15 mouse cellular contexts compared by ENCODE assay signal in the genomic region with DNA sequence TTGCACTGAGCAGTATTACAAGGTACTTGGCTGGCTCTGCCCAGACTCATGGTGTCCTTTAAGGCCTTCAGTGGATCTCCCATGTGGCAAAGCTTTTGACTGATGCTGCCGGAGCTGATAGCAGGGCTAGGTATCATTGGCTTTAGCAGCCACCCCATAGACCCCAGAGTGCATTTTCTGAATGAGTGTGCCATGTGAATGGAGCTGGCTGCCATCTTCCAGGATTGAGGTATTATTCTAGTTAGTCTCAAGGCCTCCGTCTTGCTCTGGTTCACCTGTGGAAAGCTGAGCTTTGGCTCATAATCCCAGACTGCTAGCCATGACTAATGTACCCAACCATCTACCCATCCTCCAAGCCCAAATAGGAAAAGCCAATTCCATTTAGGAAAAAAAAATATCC. TPM values are rescaled to one million over a fixed set of nuclear protein-coding genes. Genes with fewer than 3 reads are reported as not detected.
DNase-seq lines count a peak whose midpoint lies in the region; ATAC-seq and TF ChIP-seq lines count a peak whose summit lies in the region.
"Had no signal": no experiment of that assay in that cellular context is flagged by ENCODE, and none has a peak within 500 bp of the region (broad histone marks: within the 10 kb centered on the region; RNA-seq: fewer than 3 reads in every experiment).

No protein-coding gene starts in this region.

- H3K4me2 ChIP-seq in intestine, embryonic 14.5 days (ENCODE audit: low read length): no peak overlapping the region
- no peak overlapping the region for H3K4me2 ChIP-seq in intestine, postnatal 0 days (replicated peaks; ENCODE audit: low read depth)
- H3K4me2 ChIP-seq in midbrain, postnatal 0 days (ENCODE audit: low read depth, low read length, poor library complexity, severe bottlenecking): no peak overlapping the region
- H3K4me2 ChIP-seq: embryonic facial prominence, embryonic 13.5 days; forebrain, embryonic 12.5 days; heart, embryonic 12.5 days; hindbrain, embryonic 14.5 days had no signal

- DNase-seq in intestine, embryonic 14.5 days (ENCODE audit: low spot score): peak; percentile 48
- peak; percentile 9 for DNase-seq in midbrain, embryonic 10.5 days (ENCODE audit: low spot score)
- DNase-seq in midbrain, postnatal 0 days (ENCODE audit: low spot score): no peak
- DNase-seq in right cerebral cortex, postnatal 4 days: peak; percentile 1
- DNase-seq in right cerebral cortex, postnatal 36 days (ENCODE audit: low spot score in 2 of 2): no peak
- DNase-seq: adrenal gland, postnatal 25 days; cerebellum, adult 18-20 months; gastrocnemius, postnatal 10 days; heart, adult 18-20 months had no signal

- no peak overlapping the region for H3K9ac ChIP-seq in intestine, embryonic 14.5 days (ENCODE audit: low read length)
- no peak overlapping the region for H3K9ac ChIP-seq in intestine, postnatal 0 days (ENCODE audit: low read depth, low read length)
- no peak overlapping the region for H3K9ac ChIP-seq in midbrain, postnatal 0 days (replicated peaks; ENCODE audit: low read length, poor library complexity, severe bottlenecking)
- H3K9ac ChIP-seq: embryonic facial prominence, embryonic 13.5 days; forebrain, embryonic 12.5 days; heart, embryonic 12.5 days; hindbrain, embryonic 14.5 days had no signal

- 91% methylated on average over 2 of the region's 2 CpGs for WGBS in intestine, embryonic 14.5 days
- 93% methylated on average over 2 of the region's 2 CpGs for WGBS in intestine, postnatal 0 days
- WGBS in midbrain, embryonic 10.5 days: 96% methylated on average over 2 of the region's 2 CpGs
- 98% methylated on average over 2 of the region's 2 CpGs for WGBS in midbrain, postnatal 0 days

- no peaks in the 10 kb centered on the region for H3K27me3 ChIP-seq in intestine, embryonic 14.5 days (replicated peaks; ENCODE audit: control insufficient read depth, insufficient read depth, low read length)
- no peaks in the 10 kb centered on the region for H3K27me3 ChIP-seq in intestine, postnatal 0 days (replicated peaks; ENCODE audit: control insufficient read depth, insufficient read depth, low read length)
- H3K27me3 ChIP-seq in midbrain, embryonic 10.5 days (ENCODE audit: low read depth, poor library complexity, severe bottlenecking): no peaks in the 10 kb centered on the region
- H3K27me3 ChIP-seq in midbrain, postnatal 0 days (ENCODE audit: insufficient read depth, low read length): no peaks in the 10 kb centered on the region
- H3K27me3 ChIP-seq: embryonic facial prominence, embryonic 13.5 days; forebrain, embryonic 12.5 days; heart, embryonic 12.5 days had no signal

- ATAC-seq in intestine, embryonic 14.5 days (replicated peaks; ENCODE audit: low FRiP score, low TSS enrichment, low read depth): no peak
- no peak for ATAC-seq in intestine, postnatal 0 days
- ATAC-seq in midbrain, postnatal 0 days (ENCODE audit: low FRiP score): no peak
- ATAC-seq: forebrain, embryonic 16.5 days had no signal

- no peak overlapping the region for H3K27ac ChIP-seq in intestine, embryonic 14.5 days (ENCODE audit: low read depth)
- no peak overlapping the region for H3K27ac ChIP-seq in intestine, postnatal 0 days (ENCODE audit: low read depth, low read length)
- H3K27ac ChIP-seq in midbrain, embryonic 10.5 days (replicated peaks): no peak overlapping the region
- no peak overlapping the region for H3K27ac ChIP-seq in midbrain, postnatal 0 days (ENCODE audit: low read depth, low read length)
- H3K27ac ChIP-seq: embryonic facial prominence, embryonic 13.5 days; forebrain, embryonic 12.5 days; hindbrain, embryonic 14.5 days had no signal

- H3K4me3 ChIP-seq in intestine, embryonic 14.5 days (ENCODE audit: low read depth, low read length): no peak overlapping the region
- no peak overlapping the region for H3K4me3 ChIP-seq in intestine, postnatal 0 days (ENCODE audit: low read depth, low read length)
- no peak overlapping the region for H3K4me3 ChIP-seq in midbrain, embryonic 10.5 days
- H3K4me3 ChIP-seq in midbrain, postnatal 0 days (ENCODE audit: low read depth, low read length): no peak overlapping the region
- H3K4me3 ChIP-seq: embryonic facial prominence, embryonic 13.5 days; forebrain, embryonic 12.5 days; heart, embryonic 12.5 days had no signal

- no peak for TF ChIP-seq CTCF in intestine, postnatal 0 days (IDR thresholded peaks at IDR 0.05; ENCODE audit: low read depth)
- no peak for TF ChIP-seq CTCF in midbrain, postnatal 0 days (IDR thresholded peaks at IDR 0.05)

- H3K4me1 ChIP-seq in intestine, embryonic 14.5 days (replicated peaks; ENCODE audit: control insufficient read depth, insufficient read depth, low read length): no peaks in the 10 kb centered on the region
- H3K4me1 ChIP-seq in intestine, postnatal 0 days (replicated peaks; ENCODE audit: control insufficient read depth, insufficient read depth, low read length): no peaks in the 10 kb centered on the region
- no peaks in the 10 kb centered on the region for H3K4me1 ChIP-seq in midbrain, embryonic 10.5 days
- no peaks in the 10 kb centered on the region for H3K4me1 ChIP-seq in midbrain, postnatal 0 days (ENCODE audit: insufficient read depth, low read length)
- H3K4me1 ChIP-seq: embryonic facial prominence, embryonic 13.5 days; forebrain, embryonic 12.5 days; heart, embryonic 12.5 days had no signal

- H3K9me3 ChIP-seq in intestine, embryonic 14.5 days (ENCODE audit: control insufficient read depth, low read length): no peaks in the 10 kb centered on the region
- no peaks in the 10 kb centered on the region for H3K9me3 ChIP-seq in intestine, postnatal 0 days (ENCODE audit: control insufficient read depth)
- H3K9me3 ChIP-seq in midbrain, embryonic 10.5 days (replicated peaks): no peaks in the 10 kb centered on the region
- H3K9me3 ChIP-seq in midbrain, postnatal 0 days (ENCODE audit: low read length): no peaks in the 10 kb centered on the region
- H3K9me3 ChIP-seq: embryonic facial prominence, embryonic 13.5 days; forebrain, embryonic 12.5 days; heart, embryonic 12.5 days had no signal

- peaks cover 87% of the 10 kb centered on the region for H3K36me3 ChIP-seq in intestine, embryonic 14.5 days (ENCODE audit: control insufficient read depth, insufficient read depth, low read length)
- peaks cover 79% of the 10 kb centered on the region for H3K36me3 ChIP-seq in intestine, postnatal 0 days (ENCODE audit: control insufficient read depth, insufficient read depth)
- peaks cover 86% of the 10 kb centered on the region for H3K36me3 ChIP-seq in midbrain, embryonic 10.5 days
- peaks cover 86% of the 10 kb centered on the region for H3K36me3 ChIP-seq in midbrain, postnatal 0 days (ENCODE audit: insufficient read depth, low read length)

RNA-seq across cellular contexts. Expression of a gene that starts 25.0 kb away (rescaled TPM):
- polyA plus RNA-seq in intestine, embryonic 14.5 days (2014; fragmentation: Nextera tagmentation; extraction: Ambion mirVana): 2.1 and 3.4 TPM in 2 replicates
- polyA plus RNA-seq in intestine, postnatal 0 days (2015; fragmentation: Nextera tagmentation; extraction: Ambion mirVana): 0.41 and 0.48 TPM in 2 replicates
- 1.5 and 1.7 TPM in 2 replicates for polyA plus RNA-seq in midbrain, embryonic 10.5 days (2016; fragmentation: Nextera tagmentation; extraction: Ambion mirVana)
- total RNA-seq in midbrain, postnatal 0 days (2014; rRNA removed): 13.4 and 14.3 TPM in 2 replicates
- polyA plus RNA-seq in midbrain, postnatal 0 days (2015; fragmentation: Nextera tagmentation; extraction: Ambion mirVana): 2.7 and 2.9 TPM in 2 replicates

RNA-seq across cellular contexts. Expression of a gene that starts 25.3 kb away (rescaled TPM):
- 5.4 and 5.9 TPM in 2 replicates for polyA plus RNA-seq in intestine, embryonic 14.5 days (2014; fragmentation: Nextera tagmentation; extraction: Ambion mirVana)
- polyA plus RNA-seq in intestine, postnatal 0 days (2015; fragmentation: Nextera tagmentation; extraction: Ambion mirVana): 1.4 TPM in 2 replicates
- polyA plus RNA-seq in midbrain, embryonic 10.5 days (2016; fragmentation: Nextera tagmentation; extraction: Ambion mirVana): 4.4 and 5.3 TPM in 2 replicates
- total RNA-seq in midbrain, postnatal 0 days (2014; rRNA removed): 4.0 and 6.1 TPM in 2 replicates
- 3.1 TPM in 2 replicates for polyA plus RNA-seq in midbrain, postnatal 0 days (2015; fragmentation: Nextera tagmentation; extraction: Ambion mirVana)

Comparison
In these comparisons a context has a peak if more than half of its experiments do, and no peak if none do; other contexts are left out.
1. DNase-seq: peak in intestine, embryonic 14.5 days (single experiment), midbrain, embryonic 10.5 days (single experiment) and right cerebral cortex, postnatal 4 days (single experiment); none in midbrain, postnatal 0 days (single experiment) and right cerebral cortex, postnatal 36 days (0 of 2).